Mouse (Mus musculus) natural killer cell, adult 2 months (primary cell): ENCODE results near the gene Gm3460.
"Not testable (repeated sequence)": the region's sequence is repeated elsewhere in the genome, so short reads cannot be mapped to it uniquely, and the experiment has no call there.

ENCODE experiments used
- DNase-seq, 2 experiments: peaks; one replicate each; pipeline ENCODE4 v3.0.0; 2022; ENCODE audit warnings: low spot score in 2 of 2

The Gm3460 gene

GRCm38 (mm10) chr14:6622318-6622717 is at the start of gene Gm3460:
Gene Gm3460, minus strand, starts transcription at chr14:6622418.
- DNase-seq, result not testable (repeated sequence)

- peak in 1 of 2 experiments; percentile 0 for DNase-seq
Measured at GRCm38 (mm10) chr14:6606436-6606835, 15.8 kb downstream of the Gm3460 start.

- not testable (repeated sequence) for DNase-seq
Measured at GRCm38 (mm10) chr14:6605004-6605403, 17.2 kb downstream of the Gm3460 start.

- DNase-seq, result not testable (repeated sequence)
Measured at GRCm38 (mm10) chr14:6604551-6604950, 17.7 kb downstream of the Gm3460 start.

GRCm38 (mm10) chr14:6590513-6590912 is 31.7 kb downstream of the Gm3460 start, which contains the start of gene Gm3629:
Gene Gm3629, minus strand, starts transcription at chr14:6590613.
- DNase-seq, result not testable (repeated sequence)
